Mouse (Mus musculus) CD4-positive naive resting alpha-beta T cell, adult 76 days (primary cell): ENCODE results near the gene Akap8l. TPM values are rescaled to one million over a fixed set of nuclear protein-coding genes. Genes with fewer than 3 reads are reported as not detected.

Experiments
- total RNA-seq: library from RNA; stranded (reverse); gene quantifications from one replicate; pipeline ENCODE4 v1.2.4, GENCODE M21; 2023

Gene Akap8l
- total RNA-seq, result 153 TPM

GRCm38 (mm10) chr17:32350382-32350983 is at the start of gene Akap8l:
TSS of gene Akap8l (minus strand) at chr17:32350607.

GRCm38 (mm10) chr17:32389101-32389659 is 38.8 kb upstream of the Akap8l start, which contains the start of gene Wiz:
TSS of gene Wiz (minus strand) at chr17:32389439.

GRCm38 (mm10) chr17:32320597-32321389 is 29.6 kb downstream of the Akap8l start, which contains the start of gene Akap8:
TSS of gene Akap8 (minus strand) at chr17:32321238.

GRCm38 (mm10) chr17:32284262-32285137 is 65.9 kb downstream of the Akap8l start, which contains the start of gene Brd4:
TSS of gene Brd4 (minus strand) at chr17:32284722.

Other genes starting within 250 kb of the Akap8l start
- not detected for gene Notch3, start 183.8 kb downstream of the Akap8l start, total RNA-seq
- gene Ephx3, start 161.1 kb downstream of the Akap8l start, total RNA-seq, result 2.2 TPM
- 337 TPM for gene Brd4, start 65.9 kb downstream of the Akap8l start, total RNA-seq
- gene Akap8, start 29.4 kb downstream of the Akap8l start, total RNA-seq, result 343 TPM
- 32.1 TPM for gene Wiz, start 38.8 kb upstream of the Akap8l start, total RNA-seq
- 540 TPM for gene Rasal3, start 53.0 kb upstream of the Akap8l start, total RNA-seq
- gene Pglyrp2, start 73.6 kb upstream of the Akap8l start, total RNA-seq, result 55.4 TPM
- gene Cyp4f39, start 102.1 kb upstream of the Akap8l start, total RNA-seq, result not detected
- gene Cyp4f17, start 155.4 kb upstream of the Akap8l start, total RNA-seq, result 1.2 TPM
- 9.0 TPM for gene Cyp4f16, start 186.0 kb upstream of the Akap8l start, total RNA-seq